ENCODE assay signal across 23 mouse cellular contexts in genomic region chr10:66871673-66872072, GRCm38 (mm10).
A peak's percentile ranks its signal among the peaks of the same experiment; 100 is the strongest.
DNase-seq lines count a peak whose midpoint lies in the region; ATAC-seq and TF ChIP-seq lines count a peak whose summit lies in the region.
"Had no signal": no experiment of that assay in that cellular context is flagged by ENCODE, and none has a peak within 500 bp of the region (broad histone marks: within the 10 kb centered on the region; RNA-seq: fewer than 3 reads in every experiment).

No protein-coding gene starts in this region.

- DNase-seq in heart, adult 11 months: peak; percentile 91
- DNase-seq in heart, postnatal 4 days: no peak
- peak; percentile 56 for DNase-seq in heart, adult 8-10 months (ENCODE audit: low spot score)
- peak; percentile 21 for DNase-seq in lung, postnatal 25 days (ENCODE audit: low spot score)
- DNase-seq in lung, adult 2 months: no peak
- DNase-seq in heart, postnatal 25 days (ENCODE audit: low spot score): peak; percentile 13
- no peak for DNase-seq in embryo, embryonic 11 days
- DNase-seq: adrenal gland, adult 2 months; adrenal gland, postnatal 14 days; B cell, adult 2 months; cerebellum, adult 11 months; cerebellum, adult 2 months; cerebellum, postnatal 36 days; kidney, adult 2 months had no signal

- H3K4me3 ChIP-seq in heart, embryonic 12.5 days: no peak overlapping the region
- H3K4me3 ChIP-seq in lung, adult 2 months (replicated peaks; ENCODE audit: extremely low read depth, low read depth, low read length): no peak overlapping the region
- H3K4me3 ChIP-seq: forebrain, embryonic 10.5 days; forebrain, embryonic 13.5 days; gastrocnemius, adult 2 months; hindbrain, embryonic 12.5 days; hindbrain, embryonic 15.5 days had no signal

- no peak overlapping the region for H3K4me2 ChIP-seq in heart, embryonic 12.5 days
- H3K4me2 ChIP-seq: forebrain, embryonic 13.5 days; hindbrain, embryonic 12.5 days; hindbrain, embryonic 15.5 days had no signal

- intact Hi-C loops in heart, postnatal 25 days (cut with DNase I): no loop called here

- H3K4me1 ChIP-seq in heart, embryonic 12.5 days (replicated peaks): no peaks in the 10 kb centered on the region
- no peaks in the 10 kb centered on the region for H3K4me1 ChIP-seq in lung, adult 2 months (ENCODE audit: control insufficient read depth, insufficient read depth, low read length)
- H3K4me1 ChIP-seq: forebrain, embryonic 10.5 days; forebrain, embryonic 13.5 days; hindbrain, embryonic 12.5 days; hindbrain, embryonic 15.5 days had no signal

- H3K27me3 ChIP-seq in heart, embryonic 12.5 days (replicated peaks): no peaks in the 10 kb centered on the region
- H3K27me3 ChIP-seq: forebrain, embryonic 13.5 days; hindbrain, embryonic 12.5 days; hindbrain, embryonic 15.5 days had no signal

- no peak for ATAC-seq in heart, embryonic 12.5 days (ENCODE audit: insufficient number of reproducible peaks, low FRiP score)
- ATAC-seq: CD4-positive, CD25-positive, alpha-beta regulatory T cell, adult 4 months; forebrain, embryonic 13.5 days; forebrain, embryonic 16.5 days; intestine, postnatal 0 days had no signal

- H3K9ac ChIP-seq in heart, embryonic 12.5 days: no peak overlapping the region
- H3K9ac ChIP-seq: forebrain, embryonic 13.5 days; hindbrain, embryonic 12.5 days; hindbrain, embryonic 15.5 days had no signal

- TF ChIP-seq POLR2A in lung, adult 2 months (IDR thresholded peaks at IDR 0.05; ENCODE audit: borderline replicate concordance, extremely low read depth, low read depth, low read length): no peak

- 71% methylated on average over 1 of the region's 1 CpGs for WGBS in heart, embryonic 12.5 days
- WGBS in lung, adult 2 months: 43% methylated on average over 1 of the region's 1 CpGs

- TF ChIP-seq CTCF in lung, adult 2 months (IDR thresholded peaks at IDR 0.05; ENCODE audit: insufficient read depth, low read length): no peak

- no peaks in the 10 kb centered on the region for H3K9me3 ChIP-seq in heart, embryonic 12.5 days (replicated peaks)
- H3K9me3 ChIP-seq: forebrain, embryonic 10.5 days; forebrain, embryonic 13.5 days; hindbrain, embryonic 12.5 days; hindbrain, embryonic 15.5 days had no signal

- no peak overlapping the region for H3K27ac ChIP-seq in heart, embryonic 12.5 days (ENCODE audit: poor library complexity, severe bottlenecking)
- H3K27ac ChIP-seq: forebrain, embryonic 10.5 days; forebrain, embryonic 13.5 days; gastrocnemius, adult 2 months; hindbrain, embryonic 12.5 days; hindbrain, embryonic 15.5 days had no signal

- no peaks in the 10 kb centered on the region for H3K36me3 ChIP-seq in heart, embryonic 12.5 days
- H3K36me3 ChIP-seq: forebrain, embryonic 10.5 days; hindbrain, embryonic 12.5 days; hindbrain, embryonic 15.5 days had no signal

Comparison
In these comparisons a context has a peak if more than half of its experiments do, and no peak if none do; other contexts are left out.
1. DNase-seq: peak in heart, adult 11 months (single experiment), heart, adult 8-10 months (single experiment), lung, postnatal 25 days (single experiment) and heart, postnatal 25 days (single experiment); none in heart, postnatal 4 days (single experiment), lung, adult 2 months (single experiment) and embryo, embryonic 11 days (single experiment).